Mouse (Mus musculus) E14TG2a.4 (cell line): ENCODE results near the gene Phox2a.

ENCODE experiments used
- H3K27me3 ChIP-seq: 2 replicates; pipeline ENCODE4 v1.6.1; 2014; ENCODE audit warnings: low read length, control low read depth; ENCODE audit not compliant: insufficient read depth
- H3K36me3 ChIP-seq: 2 replicates; pipeline ENCODE4 v1.6.1; 2014; ENCODE audit warnings: low read length, control low read depth; ENCODE audit not compliant: insufficient read depth
- H3K4me1 ChIP-seq: replicated peaks from 2 replicates; pipeline ENCODE4 v1.6.1; 2014; ENCODE audit warnings: low read depth, low read length, control low read depth
- H3K4me3 ChIP-seq: replicated peaks from 2 replicates; pipeline ENCODE4 v1.5.1; 2014; ENCODE audit warnings: mild to moderate bottlenecking, low read length
- H3K9me3 ChIP-seq: 2 replicates; pipeline ENCODE4 v1.6.1; 2014; ENCODE audit warnings: low read length, control low read depth
- CTCF ChIP-seq: conservative IDR thresholded peaks from 2 replicates; pipeline ENCODE4 v1.5.1; 2014; ENCODE audit warnings: low read length
- NANOG ChIP-seq: IDR thresholded peaks from 2 replicates; pipeline ENCODE4 v1.6.1; 2014; ENCODE audit warnings: borderline replicate concordance, low read length, mixed read lengths
- POU5F1 ChIP-seq: IDR thresholded peaks from 2 replicates; pipeline ENCODE4 v1.6.1; 2014; ENCODE audit warnings: low read length, borderline replicate concordance

Phox2a gene

DNA sequence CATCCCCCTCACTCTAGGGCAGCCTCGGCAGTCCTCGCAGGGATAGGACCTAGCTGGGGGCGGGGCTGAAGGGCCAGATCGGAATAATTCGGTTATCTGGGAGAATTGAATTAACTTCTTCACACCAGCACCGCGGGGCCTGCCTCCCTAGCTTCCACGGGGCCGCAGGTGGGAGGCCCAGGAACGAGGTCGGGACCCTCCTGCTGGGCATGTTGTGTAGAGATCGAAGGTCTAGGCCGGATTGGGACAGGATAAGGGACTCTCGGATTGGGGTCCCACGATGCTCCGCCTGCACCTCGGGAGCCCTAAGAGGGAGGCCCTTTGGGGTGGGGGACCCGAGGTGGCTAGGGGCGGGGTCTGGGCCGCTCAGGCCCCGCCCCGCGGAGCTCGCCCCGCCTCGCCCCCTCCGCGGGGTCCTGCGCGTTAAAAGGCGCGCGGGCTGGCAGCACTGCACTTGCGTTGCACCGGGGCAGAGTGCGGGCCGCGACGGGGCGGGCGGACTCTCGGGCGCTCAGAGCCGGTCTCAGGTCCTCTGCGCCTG lies at the start of gene Phox2a:
Phox2a (plus strand) TSS at position 453 of the 541 bp plus-strand sequence.
- Histone ChIP-seq H3K4me3 (peak within 1 kb of the TSS; percentile 79), H3K27me3 (peaks cover 66% of the 10 kb centered on the region), H3K9me3 (peaks cover 5% of the 10 kb centered on the region), H3K4me1 (peaks cover 45% of the 10 kb centered on the region), H3K36me3 (no peaks in the 10 kb centered on the region)
- TF ChIP-seq POU5F1 = no peak

DNA sequence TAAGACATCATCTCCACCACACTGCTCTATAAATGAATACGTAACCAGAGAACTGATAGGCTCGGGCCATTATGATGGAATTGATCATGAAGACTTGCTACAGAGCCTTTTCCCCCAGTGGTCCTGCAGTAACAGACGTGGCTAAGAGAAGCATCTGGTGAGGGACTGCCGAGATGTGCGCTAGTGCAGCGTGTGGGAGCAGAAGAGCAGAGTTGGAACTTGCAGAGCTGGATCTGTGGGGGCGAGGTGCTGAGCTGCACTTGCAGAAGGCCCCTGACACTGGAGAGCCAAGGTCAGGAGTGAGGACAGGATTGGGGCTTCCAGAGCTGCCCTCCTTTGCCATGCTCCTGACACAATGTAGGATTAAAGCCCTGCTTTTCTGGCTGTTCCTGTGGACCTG lies 48.1 kb upstream of the Phox2a start:
- Histone ChIP-seq H3K9me3 (no peaks in the 10 kb centered on the region), H3K4me1 (no peaks in the 10 kb centered on the region), H3K4me3 (no peak overlapping the region), H3K27me3 (no peaks in the 10 kb centered on the region), H3K36me3 (peaks cover 87% of the 10 kb centered on the region)
- no peak for TF ChIP-seq CTCF
- no peak for TF ChIP-seq POU5F1
- no peak for TF ChIP-seq NANOG

DNA sequence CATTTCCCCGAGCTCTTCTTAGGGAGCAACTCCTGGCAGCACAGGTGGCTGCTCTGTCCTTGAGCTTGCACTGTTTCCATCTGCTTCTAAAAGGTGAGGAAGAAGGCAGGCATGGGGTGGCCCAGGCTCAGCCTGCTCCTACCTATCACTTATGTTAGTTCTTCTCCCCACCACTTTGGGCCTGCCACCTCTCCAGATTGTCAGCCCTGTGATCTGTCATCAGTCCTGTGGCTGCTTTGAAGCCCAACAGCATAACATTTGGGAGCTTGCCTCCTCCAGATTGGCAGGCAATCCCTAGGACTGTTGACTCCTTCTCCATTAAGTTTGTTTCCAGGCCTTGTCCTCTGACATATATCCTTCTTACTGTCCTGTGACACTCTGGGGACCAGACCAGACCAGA lies 46.5 kb upstream of the Phox2a start:
- TF ChIP-seq CTCF (no peak), NANOG (no peak), POU5F1 (no peak)
- H3K36me3 ChIP-seq = peaks cover 87% of the 10 kb centered on the region
- H3K4me3 ChIP-seq = no peak overlapping the region
- H3K27me3 ChIP-seq = no peaks in the 10 kb centered on the region
- H3K4me1 ChIP-seq = no peaks in the 10 kb centered on the region
- H3K9me3 ChIP-seq = no peaks in the 10 kb centered on the region

DNA sequence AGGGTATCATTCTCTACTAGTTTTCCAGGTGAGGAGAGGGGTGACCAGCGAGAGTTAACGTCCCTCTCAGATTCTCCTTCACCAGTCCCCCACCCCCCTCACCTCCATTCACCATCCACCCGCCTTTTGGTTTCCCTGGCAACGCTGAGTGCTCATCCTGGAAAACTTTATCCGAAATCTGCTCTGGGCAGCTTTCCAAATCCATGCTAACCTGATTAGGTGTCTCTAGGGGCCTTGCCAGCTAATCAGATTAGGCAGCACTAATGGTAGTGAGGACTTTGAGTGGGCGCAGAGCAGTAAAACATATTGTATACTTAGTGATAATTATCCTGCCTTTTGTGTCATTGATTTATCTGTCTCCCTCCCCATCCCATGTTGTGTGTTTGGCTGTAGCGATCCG lies 45.4 kb upstream of the Phox2a start:
- Histone ChIP-seq H3K36me3 (peaks cover 87% of the 10 kb centered on the region), H3K27me3 (no peaks in the 10 kb centered on the region), H3K4me3 (no peak overlapping the region), H3K9me3 (no peaks in the 10 kb centered on the region), H3K4me1 (no peaks in the 10 kb centered on the region)
- TF ChIP-seq CTCF = no peak
- no peak for TF ChIP-seq NANOG
- no peak for TF ChIP-seq POU5F1

DNA sequence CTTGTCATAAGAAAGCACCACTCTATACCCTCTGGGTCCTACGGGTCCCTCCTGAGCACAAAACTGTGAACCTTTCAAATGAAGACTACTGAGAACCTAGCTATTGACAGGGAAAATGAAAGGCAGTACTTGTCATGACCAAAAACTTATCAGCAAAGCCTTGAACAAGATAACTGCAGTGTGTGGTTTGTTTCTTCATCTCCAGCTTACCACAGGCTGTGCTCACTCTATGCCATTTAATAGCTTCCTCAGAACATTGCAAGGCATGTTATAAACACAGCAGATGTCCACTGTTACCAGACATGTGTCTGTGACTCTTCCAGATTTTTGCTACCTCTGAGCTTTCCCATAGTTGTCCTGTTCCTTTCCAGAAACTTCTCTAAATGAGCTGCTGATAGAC lies 41.1 kb upstream of the Phox2a start:
- peaks cover 94% of the 10 kb centered on the region for H3K36me3 ChIP-seq
- no peaks in the 10 kb centered on the region for H3K4me1 ChIP-seq
- H3K4me3 ChIP-seq = no peak overlapping the region
- TF ChIP-seq POU5F1 (no peak), CTCF (no peak), NANOG (no peak)
- H3K27me3 ChIP-seq = no peaks in the 10 kb centered on the region
- no peaks in the 10 kb centered on the region for H3K9me3 ChIP-seq

DNA sequence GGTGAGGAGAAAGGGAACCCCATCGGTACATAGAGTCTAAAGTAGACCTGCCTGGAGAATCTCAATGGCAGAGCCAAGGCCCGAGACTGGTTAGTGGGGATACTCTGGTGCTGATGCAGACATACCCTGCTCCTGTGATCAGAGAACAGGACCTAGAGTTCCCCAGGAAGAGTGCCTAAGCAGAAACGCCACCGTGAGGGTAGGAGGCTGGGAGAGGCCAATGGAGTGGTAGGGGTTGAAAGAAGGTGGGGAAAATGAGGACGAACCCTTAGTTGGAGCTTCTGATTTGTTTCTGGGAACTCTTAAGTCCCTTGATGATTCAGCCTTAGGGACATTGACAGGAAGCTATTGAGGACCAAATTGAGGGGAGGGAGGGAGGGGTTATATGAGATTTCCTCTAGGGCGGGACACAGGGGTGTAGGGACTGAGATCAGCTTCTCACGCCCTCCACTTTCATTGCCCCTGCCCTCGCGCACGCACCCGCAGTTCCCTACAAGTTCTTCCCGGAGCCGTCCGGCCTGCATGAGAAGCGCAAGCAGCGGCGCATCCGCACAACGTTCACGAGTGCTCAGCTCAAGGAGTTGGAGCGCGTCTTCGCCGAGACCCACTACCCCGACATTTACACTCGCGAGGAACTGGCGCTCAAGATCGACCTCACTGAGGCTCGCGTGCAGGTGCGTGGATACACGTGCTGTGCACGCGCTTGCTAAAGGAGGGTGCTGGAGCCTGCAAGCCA lies 2.4 kb downstream of the Phox2a start:
- peaks cover 56% of the 10 kb centered on the region for H3K27me3 ChIP-seq
- peaks cover 20% of the 10 kb centered on the region for H3K36me3 ChIP-seq
- H3K4me1 ChIP-seq = peaks cover 60% of the 10 kb centered on the region
- TF ChIP-seq CTCF (no peak), POU5F1 (no peak), NANOG (no peak)
- no peaks in the 10 kb centered on the region for H3K9me3 ChIP-seq
- peak overlapping the region; percentile 78 for H3K4me3 ChIP-seq

DNA sequence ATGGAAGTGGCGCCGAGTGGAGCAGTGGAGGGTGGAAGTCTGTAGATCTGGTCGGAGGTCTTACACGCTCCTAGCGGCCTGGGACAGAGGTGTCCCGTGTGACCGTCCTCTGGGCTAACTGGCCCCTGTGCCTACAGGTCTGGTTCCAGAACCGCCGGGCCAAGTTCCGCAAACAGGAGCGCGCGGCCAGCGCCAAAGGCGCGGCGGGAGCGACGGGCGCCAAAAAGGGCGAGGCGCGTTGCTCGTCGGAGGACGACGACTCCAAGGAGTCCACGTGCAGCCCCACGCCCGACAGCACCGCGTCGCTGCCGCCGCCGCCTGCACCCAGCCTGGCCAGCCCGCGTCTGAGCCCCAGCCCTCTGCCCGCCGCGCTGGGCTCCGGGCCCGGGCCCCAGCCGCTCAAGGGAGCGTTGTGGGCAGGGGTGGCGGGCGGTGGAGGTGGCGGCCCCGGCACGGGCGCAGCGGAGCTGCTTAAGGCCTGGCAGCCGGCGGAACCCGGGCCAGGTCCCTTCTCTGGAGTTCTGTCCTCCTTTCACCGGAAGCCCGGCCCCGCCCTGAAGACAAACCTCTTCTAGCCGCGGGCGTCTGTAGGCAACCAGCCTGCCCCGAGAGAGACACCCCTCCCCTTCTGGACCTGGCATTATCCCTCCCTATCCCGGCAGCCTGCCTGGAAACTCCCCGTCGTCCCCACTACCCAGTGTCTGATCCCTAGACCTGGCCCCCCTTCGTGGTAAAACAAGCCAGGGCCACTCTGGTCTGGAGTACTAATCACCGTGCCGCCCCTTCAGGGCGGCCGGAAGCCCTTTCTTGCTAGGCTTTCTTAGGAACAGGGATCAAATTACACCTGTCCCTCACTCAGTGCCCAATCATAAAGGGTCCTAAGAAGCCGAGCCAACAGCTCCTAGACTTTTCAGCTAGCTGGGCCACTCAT lies 3.7 kb downstream of the Phox2a start:
- H3K36me3 ChIP-seq = peaks cover 34% of the 10 kb centered on the region
- H3K27me3 ChIP-seq = peaks cover 51% of the 10 kb centered on the region
- TF ChIP-seq NANOG (no peak), POU5F1 (no peak), CTCF (no peak)
- peak overlapping the region; percentile 78 for H3K4me3 ChIP-seq
- no peaks in the 10 kb centered on the region for H3K9me3 ChIP-seq
- H3K4me1 ChIP-seq = peaks cover 60% of the 10 kb centered on the region

DNA sequence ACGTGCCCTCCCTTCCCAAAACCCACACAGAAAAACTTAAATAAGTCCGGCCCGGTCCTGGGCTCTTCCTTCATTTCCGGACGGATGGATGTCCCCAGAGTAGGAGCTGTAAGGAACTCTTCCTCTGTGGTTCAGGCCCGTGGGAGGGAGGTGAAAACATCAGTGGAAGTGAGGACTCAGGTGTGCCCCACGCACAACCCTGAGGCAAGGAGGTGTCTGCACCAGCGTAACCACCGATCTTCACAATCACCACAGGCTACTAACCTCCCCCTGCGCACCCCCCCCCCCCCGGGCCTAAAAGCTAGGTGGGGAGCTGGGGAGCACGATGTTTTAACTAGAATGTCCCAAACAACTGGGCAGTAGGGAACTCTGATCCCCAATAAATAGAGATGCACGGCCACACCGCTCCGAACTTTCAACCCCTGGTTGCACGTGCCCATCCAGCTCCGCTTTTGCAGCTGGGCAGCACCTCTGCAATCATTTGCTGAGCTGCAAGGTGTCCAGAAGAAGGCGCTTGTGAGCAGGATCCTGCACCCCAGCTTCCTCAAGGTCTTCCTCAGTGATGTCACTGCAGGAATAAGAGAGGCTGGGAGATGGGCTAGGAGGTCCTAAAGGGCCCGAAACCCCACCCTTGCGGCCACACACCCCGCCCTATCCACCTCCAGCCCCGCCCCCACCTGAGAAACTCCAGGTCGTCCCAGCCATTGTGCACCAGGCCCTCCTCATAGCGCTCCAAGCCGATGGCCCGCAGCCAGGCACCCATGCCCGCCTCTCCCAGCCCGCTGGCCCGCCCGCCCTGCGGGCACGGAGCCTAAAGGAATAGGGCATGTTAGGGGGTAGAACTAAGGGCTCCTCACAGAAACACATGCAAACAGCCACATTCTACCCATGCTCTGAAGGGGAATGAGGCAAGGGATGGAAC lies 5.0 kb downstream of the Phox2a start:
- Histone ChIP-seq H3K9me3 (no peaks in the 10 kb centered on the region), H3K4me3 (peak overlapping the region; percentile 78), H3K27me3 (peaks cover 39% of the 10 kb centered on the region), H3K36me3 (peaks cover 47% of the 10 kb centered on the region), H3K4me1 (peaks cover 50% of the 10 kb centered on the region)
- peak; percentile 48 for TF ChIP-seq CTCF
- TF ChIP-seq NANOG = no peak
- no peak for TF ChIP-seq POU5F1
